Mouse (Mus musculus): Measurements from ENCODE around the gene Tacc3.
A peak's percentile ranks its signal among the peaks of the same experiment; 100 is the strongest.

The Tacc3 gene

DNA sequence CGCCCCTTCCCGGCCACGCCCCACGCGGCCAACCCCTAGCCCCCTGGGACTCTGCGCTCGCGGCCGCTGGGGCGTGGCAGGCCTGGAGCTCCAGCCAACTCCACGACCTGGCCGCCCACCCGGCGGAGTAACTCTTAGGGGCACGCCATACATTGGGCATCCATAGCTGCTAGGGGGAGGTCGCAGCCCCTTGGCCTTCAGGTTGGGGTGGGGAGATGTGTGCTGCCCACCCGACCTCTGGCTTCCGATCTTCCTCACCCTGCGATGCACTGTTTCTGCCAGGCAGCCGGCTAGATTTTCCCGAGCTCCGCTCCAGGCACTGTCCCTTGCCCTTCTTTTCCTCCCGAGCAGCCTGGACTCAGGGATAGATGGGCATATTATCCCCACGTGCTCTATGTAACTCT lies 37.8 kb downstream of the Tacc3 start:
- DNase-seq: peak in 1 of 2 experiments; percentile 67

DNA sequence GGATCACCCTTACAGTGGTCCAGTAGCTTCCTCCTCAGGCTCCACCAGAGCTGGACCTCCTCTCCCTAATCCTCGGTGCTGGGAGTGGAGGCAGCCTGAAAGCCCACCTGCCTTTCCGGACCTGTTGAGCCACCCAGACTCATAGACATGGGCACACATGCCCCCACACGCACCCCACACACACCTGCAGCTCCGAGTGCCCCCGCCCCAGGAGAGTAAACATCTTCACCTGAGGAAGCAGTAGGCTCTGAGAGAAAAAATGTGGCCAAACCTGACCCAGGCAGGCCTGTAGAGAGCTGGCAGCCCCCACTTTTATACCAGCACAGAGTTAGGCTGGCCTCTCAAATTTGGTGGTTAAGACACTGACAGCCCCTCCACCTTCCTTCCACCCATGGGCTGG lies 38.5 kb downstream of the Tacc3 start:
- no peak for DNase-seq

DNA sequence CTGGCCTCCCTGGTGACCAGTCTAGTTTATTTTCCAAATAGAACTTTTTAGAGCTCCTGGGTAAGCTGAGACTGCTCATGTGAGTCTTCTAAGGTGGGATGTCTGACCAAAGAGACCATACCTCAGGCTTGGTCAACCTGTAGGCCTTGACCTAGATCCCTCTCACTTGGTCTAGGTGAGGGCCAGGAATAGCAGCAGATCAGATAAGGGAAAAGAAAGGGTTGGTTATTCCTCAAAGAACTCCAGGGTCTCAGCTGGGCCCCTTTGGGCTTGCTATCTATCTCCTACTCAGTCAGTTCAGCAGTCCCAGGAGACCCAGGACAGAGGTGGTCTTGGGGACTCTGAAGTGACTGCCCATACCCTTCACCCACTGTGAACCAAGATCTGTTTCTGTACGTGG lies 39.6 kb downstream of the Tacc3 start:
- DNase-seq: no peak

DNA sequence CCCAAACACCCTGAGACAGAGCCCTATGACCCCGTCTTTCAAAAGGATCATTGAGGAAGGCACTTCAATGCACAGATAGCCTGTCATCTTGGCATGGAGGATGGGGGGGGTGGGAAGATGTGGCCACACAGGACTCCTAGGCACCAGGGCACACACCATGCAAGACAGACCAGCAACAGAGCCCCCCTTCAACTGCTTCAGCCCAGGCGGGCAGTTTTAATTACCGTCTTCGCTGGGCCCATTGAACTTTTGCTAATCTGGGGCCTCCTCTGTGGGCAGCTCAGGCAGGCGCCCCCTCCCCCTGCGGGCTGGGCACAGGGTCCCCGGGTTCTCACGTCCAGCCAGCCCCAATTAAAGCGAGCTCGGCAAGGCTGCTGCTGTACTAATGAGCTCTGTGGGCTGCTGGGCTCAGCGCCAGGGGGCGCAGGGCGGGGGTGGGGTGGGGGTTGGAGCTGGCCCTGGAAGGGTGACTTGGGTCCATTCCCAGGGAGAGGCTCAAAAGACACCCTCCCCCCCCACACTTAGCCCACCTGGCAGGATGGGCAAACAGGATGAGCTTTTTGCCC lies 40.1 kb downstream of the Tacc3 start:
- peak in 1 of 2 experiments; percentile 52 for DNase-seq

DNA sequence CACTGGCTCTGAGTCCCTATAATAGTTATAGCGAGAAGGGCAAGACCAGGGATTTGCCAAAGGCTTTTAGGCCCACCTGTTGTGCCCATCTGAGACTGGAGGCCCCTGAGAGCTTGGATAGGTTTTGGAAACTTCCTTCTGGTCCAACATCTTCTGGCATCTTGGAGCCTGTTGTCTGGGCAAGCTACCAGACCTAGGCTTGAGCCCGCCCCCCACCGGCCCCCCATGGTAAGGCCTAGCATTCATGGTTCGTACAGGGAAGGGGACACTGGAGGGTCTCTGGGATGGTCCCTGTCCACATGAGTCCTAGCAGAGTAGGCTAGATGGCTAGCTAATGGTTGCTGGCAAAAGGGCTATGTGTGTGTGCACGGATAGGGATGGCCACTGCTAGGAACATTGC lies 40.7 kb downstream of the Tacc3 start:
- no peak for DNase-seq

DNA sequence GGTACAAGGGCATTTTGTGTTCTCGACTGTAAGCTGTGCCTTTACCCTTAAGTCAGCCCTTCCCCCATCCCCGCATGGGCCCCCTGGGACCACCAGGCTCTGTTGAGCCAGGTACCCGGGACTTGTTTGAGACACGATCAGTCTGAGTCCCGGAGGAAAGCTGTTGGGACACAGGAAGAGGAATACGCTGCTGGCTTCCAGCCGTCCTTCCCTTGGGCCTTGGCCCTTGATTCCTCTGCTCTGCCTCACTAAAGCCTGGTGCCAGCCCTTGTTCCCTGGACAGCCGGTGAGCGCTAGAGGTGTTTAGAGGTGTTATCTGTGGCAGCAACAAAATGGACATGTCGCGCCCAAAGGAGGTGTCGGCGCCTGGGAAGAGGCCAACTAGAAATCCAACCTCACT lies 42.1 kb downstream of the Tacc3 start:
- DNase-seq: no peak

DNA sequence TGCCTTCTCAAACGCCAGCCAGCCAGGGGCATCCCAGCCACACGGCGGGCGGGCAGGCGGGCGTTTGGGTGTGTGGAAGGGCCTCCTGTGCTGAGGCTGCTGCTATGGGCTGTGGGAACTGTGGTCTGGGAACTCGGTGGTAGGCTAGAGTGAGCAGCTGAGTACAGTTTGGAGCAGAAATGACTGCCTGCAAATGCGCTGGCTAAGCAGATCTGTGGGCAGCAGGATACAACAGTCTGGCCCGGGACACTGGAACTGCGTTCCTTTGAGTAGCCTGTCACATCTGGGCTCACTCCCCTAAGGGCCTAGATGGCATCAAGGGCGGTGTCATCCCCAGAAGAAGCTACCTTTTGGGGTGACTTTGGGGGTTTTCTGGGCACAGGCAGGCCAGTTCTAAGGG lies 43.9 kb downstream of the Tacc3 start:
- DNase-seq: no peak

DNA sequence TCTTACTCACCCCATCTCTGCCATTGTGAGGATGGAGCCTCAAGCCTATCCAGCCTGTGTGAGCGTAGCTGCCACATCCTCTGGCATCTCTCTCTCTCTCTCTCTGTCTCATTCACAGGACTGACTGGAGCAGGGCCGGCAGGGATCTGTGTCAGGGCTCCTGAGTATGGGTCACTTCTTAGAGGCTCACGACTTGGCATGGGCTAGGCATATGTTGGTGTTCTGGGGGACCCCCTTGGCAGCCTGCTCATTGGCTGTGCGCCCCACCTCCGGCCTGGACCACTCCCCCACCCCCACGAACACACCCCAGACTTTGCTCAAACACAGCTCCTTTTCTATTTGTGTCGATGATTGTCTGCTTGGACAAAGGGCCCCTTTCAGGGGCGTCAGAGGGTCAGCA lies 46.1 kb downstream of the Tacc3 start:
- DNase-seq: no peak

DNA sequence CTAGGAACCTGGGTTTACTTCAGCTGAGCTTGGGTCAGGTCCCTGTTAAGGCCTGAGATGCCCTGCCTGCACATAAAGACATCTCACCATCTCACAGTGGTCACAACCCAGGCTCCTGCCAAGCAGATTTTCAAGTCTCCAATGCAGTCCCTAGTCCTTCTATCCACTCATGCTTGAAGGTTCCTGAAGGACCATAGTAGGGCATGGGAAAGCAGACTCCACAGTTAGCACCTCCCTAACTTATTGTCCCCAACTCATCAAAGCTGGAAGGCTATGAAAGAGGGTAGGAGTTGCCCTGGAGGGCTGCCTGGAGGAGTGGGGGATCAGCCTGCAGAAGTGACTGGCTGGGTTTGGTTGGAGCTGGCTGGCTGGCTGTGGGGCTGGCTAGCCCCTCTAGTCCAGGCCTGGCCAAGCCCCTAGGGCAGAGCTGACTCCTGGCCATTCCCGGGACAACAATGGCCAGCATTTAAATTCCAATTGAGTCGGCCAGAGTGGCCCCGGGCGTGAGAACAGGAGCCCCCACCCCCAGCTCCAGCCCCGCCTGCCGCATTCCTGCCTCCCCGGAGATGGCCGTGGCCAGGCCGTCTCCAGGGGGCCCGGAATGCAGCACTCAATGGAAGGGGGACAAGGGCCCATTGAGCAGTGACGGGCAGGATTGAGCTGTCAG lies 47.1 kb downstream of the Tacc3 start:
- peak; percentile 60 to 72 for DNase-seq

DNA sequence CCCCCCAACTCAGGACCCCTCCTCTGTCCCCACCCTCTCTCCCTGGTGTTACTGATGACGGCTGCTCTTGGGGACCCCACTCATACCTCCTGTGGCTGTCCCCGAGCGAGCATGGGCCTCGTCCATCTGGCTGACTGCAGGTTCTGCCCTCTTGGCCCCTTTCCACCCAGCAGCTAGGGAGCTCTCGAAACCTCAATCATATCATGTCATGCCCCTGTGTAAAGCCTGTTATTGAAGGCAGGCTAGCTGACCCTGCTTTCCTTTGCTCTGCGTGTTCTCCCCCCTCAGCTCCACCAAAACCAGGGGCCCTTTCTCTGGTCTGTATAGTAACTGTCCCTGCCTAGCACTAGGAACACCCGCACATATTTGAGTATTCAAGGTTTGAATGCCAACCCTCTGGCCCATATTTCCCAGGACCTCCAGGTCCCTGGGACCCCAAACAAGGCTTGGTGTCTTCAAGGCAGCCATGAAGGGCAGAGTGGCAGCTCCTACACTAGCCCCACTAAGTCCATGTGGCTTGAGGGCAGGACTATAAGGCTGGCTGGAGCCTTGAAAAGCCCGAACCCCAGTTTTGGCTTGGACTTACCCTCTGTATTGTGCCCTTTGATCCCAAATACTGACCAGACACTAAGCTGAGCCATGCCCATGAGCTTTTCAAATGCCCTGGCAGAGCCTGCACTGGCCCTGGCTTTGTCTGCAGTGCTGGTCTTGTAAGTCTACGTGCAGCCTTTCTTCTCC lies 47.9 kb downstream of the Tacc3 start:
- DNase-seq: peak in 1 of 2 experiments; percentile 53

DNA sequence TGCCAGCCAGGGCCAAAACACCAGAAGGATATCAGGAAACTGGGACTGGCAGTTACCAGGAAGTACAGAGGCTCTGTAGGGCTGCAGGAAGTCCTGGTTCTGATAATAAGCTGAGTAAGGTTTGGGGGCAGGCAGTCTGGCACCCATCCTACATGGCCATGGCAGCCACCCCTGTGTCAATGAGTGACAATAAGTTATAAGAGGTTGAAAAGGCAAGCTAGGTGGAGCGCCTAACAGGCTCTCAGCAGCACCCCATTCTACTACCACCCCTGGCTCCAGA lies 48.4 kb downstream of the Tacc3 start:
- peak in 1 of 2 experiments; percentile 40 for DNase-seq

DNA sequence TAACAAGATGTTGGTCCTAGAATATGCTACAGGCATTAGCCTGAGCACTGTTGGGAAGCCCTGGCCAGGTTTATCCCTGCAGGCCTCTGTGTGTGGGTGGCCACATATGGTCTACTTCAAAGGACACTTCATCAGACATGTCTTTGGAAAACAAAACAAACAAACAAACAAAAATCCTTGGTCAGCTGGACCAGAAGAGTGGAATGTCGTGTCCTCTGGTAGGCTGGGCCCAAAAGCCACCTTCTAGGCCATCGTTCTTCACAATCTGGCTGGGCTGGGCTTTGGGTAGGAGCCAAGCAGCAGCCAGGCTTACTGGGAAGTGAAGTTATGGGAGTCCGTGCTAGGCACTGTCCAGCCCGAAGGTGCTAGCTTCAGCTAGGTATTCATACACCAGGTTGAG lies 49.2 kb downstream of the Tacc3 start:
- peak in 1 of 2 experiments; percentile 73 for DNase-seq

DNA sequence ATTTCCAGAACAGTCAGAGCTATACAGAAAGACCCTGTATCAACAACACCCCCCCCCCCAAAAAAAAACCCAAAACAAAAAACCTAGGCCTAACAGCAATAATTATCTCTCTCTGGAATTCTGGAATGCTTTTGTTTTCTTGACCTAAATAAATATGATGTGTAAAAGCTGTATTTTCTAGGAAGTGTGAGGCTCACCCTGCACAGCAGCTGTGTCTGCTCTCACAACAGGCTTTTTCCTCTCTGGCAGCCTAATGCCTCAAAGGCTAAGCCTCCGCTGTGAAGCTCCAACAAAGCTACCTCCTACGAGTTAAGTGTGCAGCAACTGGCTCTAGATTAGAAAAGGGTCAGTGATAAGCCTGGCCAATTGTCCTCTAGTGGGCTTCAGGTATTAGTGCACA lies 51.1 kb downstream of the Tacc3 start:
- DNase-seq: peak; percentile 50 to 66

DNA sequence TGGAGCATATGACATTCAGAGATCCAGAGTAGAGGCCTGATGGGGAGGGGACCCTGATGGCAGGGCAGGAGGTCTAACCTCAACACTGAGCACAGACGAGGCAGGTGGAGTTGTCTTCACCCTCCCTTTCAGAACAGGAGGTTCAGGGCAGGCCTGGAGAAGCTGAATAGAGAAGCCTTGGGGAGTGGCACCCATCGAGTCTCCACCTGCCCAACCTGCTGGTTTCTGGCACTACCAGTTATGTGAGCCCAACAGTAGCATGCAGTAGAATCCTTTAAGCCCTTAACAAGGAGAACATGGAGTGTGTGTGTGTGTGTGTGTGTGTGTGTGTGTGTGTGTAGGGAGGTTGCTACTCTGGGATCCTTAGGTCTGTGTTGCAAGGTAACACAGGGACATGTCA lies 54.6 kb downstream of the Tacc3 start:
- no peak for DNase-seq

DNA sequence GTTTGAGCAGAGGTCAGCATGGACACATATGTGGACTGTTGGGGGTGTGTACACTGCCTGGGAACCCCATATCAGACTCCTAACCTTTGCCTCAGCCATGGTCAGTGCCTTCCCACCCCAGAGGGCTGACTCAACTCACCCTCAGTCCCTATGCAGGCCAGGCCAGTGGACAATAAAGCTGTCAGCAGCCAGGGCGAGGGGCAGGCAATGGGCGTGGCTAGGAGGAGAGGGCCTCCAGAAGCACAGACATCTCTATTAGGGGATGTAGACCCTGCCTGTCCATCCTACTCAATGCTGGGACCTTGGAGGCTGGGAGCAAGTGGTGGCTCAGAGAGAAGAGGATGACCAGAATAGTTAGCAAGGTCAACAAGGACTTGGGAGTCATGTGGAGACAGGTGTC lies 57.3 kb downstream of the Tacc3 start:
- DNase-seq: no peak

DNA sequence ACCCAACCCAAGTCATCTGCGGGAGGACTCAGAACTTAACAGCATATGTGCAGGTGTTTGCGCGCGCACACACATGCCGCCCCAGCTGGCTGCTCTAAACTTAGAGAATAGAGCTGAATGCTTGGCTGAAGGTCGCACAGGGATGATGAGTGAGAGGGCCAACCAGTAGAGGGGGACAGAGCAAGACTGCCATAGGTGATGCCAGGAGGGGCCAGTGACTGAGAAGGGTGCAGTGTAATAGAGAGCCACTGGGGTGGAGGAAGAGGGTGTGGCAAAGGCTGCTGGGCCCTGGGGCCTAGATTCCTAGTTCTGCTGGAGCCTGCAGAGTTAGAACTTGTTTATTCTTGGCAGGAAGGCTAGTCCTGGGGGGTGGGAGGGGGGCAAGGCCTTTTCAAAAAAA lies 58.5 kb downstream of the Tacc3 start:
- DNase-seq: peak in 1 of 2 experiments; percentile 52

DNA sequence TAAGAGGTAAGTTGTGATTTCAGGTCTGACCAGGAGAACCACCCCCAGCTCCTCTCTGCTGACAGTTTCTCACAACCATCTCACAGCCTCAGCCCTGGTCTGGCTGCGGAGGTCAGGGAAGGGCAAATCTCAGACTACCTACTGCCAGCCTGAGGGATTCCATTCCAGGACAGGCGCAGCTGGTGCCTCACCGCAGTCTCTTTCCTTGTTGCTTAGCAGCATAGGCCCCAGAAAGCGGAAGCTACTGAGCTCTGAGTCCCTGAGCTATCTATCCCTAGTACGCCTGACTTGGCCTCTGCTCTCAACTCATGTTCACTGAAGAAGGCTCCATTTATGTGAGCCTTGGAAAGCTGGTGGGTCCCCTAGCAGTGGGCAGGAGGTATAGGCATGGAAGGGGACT lies 60.5 kb downstream of the Tacc3 start:
- DNase-seq: no peak

DNA sequence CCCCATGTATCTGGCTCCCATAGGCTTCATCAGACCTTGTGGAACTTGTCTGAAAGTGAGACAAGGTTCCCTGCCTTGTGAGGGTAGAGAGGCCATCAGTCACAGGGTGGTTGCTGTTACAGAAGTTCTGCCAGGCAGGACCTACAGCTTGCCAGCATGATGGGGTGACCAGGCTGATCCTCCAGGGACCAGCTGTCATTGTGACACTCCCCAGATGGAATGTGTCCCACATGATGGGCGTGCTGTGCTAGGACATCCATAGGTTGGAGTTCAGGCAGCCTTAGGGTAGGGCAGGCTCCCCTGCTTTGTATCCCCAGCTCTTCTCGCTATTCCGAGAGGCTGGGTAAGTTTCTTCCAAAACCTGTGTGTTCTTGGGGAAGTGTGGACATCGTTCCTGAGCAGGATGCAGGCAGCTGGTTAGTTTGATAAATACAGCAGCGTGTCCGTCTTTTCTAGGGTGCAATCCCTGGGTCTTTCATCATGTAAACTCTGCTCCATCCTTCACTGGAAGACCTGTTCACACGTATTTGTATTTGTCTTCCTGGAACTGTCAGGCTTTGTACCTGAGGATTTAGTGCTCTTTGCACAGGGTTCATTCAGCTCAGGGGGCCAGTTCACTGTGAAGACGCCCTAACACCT lies 63.0 kb downstream of the Tacc3 start:
- DNase-seq: no peak

DNA sequence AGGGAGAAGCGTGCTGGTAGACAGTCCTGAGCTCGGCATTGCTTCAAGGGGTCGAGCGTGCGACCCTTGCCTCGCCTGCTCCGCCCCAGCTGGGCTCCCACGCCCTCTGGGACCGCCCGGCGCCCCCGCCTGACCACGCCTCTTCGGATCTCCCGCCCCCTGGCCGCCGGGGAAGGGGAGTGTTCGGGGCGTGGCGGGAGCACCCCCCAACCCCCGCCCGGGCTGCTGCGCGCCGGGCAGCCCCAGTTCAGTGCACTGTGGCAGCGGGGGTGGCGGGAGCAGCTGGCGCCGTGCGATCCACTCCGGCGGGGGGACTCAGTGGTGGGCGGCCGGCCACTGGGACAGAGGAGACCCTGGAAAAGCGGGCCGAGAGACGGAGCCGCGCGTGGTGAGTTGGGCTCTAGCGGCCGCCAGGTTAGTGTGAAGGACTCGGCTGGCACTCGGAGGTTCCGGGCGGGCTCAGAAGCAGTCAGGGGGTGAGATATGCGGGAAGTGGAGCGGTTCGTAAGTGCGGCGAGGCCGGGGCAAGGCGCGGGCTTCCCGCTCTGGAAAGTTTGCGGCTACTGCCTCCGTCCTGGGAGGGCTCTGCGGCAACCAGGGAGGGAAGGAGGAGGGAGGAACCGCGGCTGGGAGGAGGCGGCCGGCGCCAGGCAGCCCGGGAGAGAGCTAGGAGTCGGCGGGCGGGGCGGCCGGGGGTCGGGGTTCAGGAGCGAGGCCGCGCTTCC lies 63.8 kb downstream of the Tacc3 start, which contains the start of gene Fgfr3:
Gene Fgfr3 (plus strand): TSS at position 134 of the 725 bp plus-strand sequence.
- peak; percentile 85 to 91 for DNase-seq

DNA sequence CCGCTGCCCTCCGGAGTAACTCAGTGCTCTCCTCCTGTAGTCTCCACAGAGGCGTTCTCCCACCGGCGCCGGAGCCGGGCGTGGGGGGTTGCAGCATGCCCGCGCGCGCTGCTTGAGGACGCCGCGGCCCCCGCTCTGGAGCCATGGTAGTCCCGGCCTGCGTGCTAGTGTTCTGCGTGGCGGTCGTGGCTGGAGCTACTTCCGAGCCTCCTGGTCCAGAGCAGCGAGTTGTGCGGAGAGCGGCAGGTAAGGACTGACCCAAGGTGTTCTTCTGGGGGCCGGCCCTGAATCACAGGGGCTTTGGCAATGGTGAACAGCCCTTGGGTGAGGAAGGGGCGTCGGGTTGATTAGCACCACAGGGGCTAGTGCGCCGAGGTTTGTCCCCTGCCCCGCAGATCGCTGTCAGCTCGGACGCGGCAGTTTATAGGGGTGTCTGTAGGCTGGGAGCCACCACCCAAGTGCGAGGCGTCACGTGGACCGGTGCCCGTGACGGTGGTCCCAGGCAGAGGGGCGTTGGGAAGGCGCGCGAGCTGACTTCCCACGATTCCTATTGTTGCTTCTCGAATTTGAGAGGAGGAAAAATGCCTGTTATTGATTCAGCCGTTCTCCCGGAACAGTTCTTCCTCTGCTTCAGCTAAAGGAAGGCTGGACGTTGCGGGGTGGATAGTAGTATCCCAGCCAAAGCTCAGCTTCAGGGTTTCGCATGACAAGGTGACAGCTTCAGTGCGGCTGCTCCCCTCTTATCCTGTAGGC lies 64.5 kb downstream of the Tacc3 start:
- DNase-seq: no peak

DNA sequence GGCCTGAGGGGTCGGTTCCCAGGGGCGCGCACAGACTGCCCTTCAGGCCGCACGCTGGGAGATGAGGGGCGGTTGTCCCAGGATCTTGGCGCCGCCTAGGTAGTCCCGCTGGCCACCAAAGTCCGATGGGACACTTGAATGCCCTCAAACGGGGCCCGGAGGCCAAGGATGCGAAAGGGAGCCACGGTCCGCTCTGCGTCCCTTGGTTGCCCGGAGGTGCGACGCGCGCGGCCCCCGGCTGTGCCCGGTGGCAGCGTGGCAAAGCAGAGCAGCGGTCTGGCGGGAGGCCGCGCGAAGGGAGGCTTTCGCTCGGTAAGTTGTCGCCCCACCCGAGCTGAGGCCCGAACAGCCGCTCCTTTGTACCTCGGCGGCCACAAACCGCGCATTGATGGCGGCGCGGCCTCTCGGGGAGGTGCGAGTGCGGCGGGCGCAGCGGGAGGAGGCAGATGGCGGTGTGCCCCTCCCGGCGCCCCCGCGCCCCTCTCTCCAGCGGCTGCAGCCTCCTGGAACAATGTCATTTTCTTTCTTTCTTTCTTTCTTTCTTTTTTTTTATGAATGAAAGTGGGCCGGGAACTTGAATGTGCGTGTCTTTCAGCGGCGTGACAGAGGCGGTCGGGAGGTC lies 65.2 kb downstream of the Tacc3 start:
- DNase-seq: peak; percentile 64 to 71
